In genomic region chr11:18709628-18710027, GRCm38 (mm10) we compare ENCODE assay signal across 29 mouse cellular contexts.
"Had no signal": no experiment of that assay in that cellular context is flagged by ENCODE, and none has a peak within 500 bp of the region (broad histone marks: within the 10 kb centered on the region; RNA-seq: fewer than 3 reads in every experiment).

No protein-coding gene starts in this region.

- ATAC-seq: forebrain, embryonic 13.5 days; forebrain, embryonic 14.5 days; forebrain, embryonic 15.5 days; forebrain, embryonic 16.5 days; forebrain, postnatal 0 days had no signal

- H3K27me3 ChIP-seq: embryonic facial prominence, embryonic 12.5 days; embryonic facial prominence, embryonic 13.5 days; embryonic facial prominence, embryonic 15.5 days; forebrain, embryonic 12.5 days; forebrain, embryonic 13.5 days; forebrain, embryonic 15.5 days had no signal

- H3K9me3 ChIP-seq: embryonic facial prominence, embryonic 10.5 days; embryonic facial prominence, embryonic 12.5 days; embryonic facial prominence, embryonic 13.5 days; embryonic facial prominence, embryonic 15.5 days; forebrain, embryonic 10.5 days; forebrain, embryonic 12.5 days; forebrain, embryonic 13.5 days; forebrain, embryonic 15.5 days had no signal

- H3K36me3 ChIP-seq: embryonic facial prominence, embryonic 10.5 days; embryonic facial prominence, embryonic 12.5 days; embryonic facial prominence, embryonic 13.5 days; embryonic facial prominence, embryonic 15.5 days; forebrain, embryonic 10.5 days; forebrain, embryonic 12.5 days; forebrain, embryonic 15.5 days had no signal

- H3K4me1 ChIP-seq: embryonic facial prominence, embryonic 12.5 days; embryonic facial prominence, embryonic 13.5 days; embryonic facial prominence, embryonic 15.5 days; forebrain, embryonic 10.5 days; forebrain, embryonic 12.5 days had no signal

- DNase-seq: cerebellum, adult 2 months; cerebellum, adult 8-10 months; cerebellum, adult 9-10 months; cerebellum, adult 9-11 months; cerebellum, postnatal 10 days; cerebellum, postnatal 14 days; cerebellum, postnatal 25 days; cerebellum, postnatal 36 days; embryo, embryonic 11 days; forebrain, postnatal 0 days; gastrocnemius, adult 2 months; gastrocnemius, postnatal 10 days; gastrocnemius, postnatal 14 days; gastrocnemius, postnatal 25 days; gastrocnemius, postnatal 36 days; heart, adult 11 months; heart, adult 18-20 months; heart, adult 2 months had no signal

- H3K9ac ChIP-seq: embryonic facial prominence, embryonic 12.5 days; embryonic facial prominence, embryonic 13.5 days; embryonic facial prominence, embryonic 15.5 days; forebrain, embryonic 12.5 days; forebrain, embryonic 13.5 days; forebrain, embryonic 15.5 days; forebrain, postnatal 0 days had no signal

- H3K4me2 ChIP-seq: embryonic facial prominence, embryonic 12.5 days; embryonic facial prominence, embryonic 13.5 days; embryonic facial prominence, embryonic 15.5 days; forebrain, embryonic 12.5 days; forebrain, embryonic 13.5 days; forebrain, embryonic 15.5 days had no signal

- H3K4me3 ChIP-seq: embryonic facial prominence, embryonic 10.5 days; embryonic facial prominence, embryonic 12.5 days; embryonic facial prominence, embryonic 13.5 days; embryonic facial prominence, embryonic 15.5 days; erythroblast, embryonic 14.5 days; forebrain, embryonic 10.5 days; forebrain, embryonic 12.5 days; forebrain, embryonic 13.5 days; forebrain, embryonic 15.5 days; gastrocnemius, adult 2 months; heart, adult 2 months had no signal

- H3K27ac ChIP-seq: embryonic facial prominence, embryonic 10.5 days; embryonic facial prominence, embryonic 12.5 days; embryonic facial prominence, embryonic 13.5 days; embryonic facial prominence, embryonic 15.5 days; forebrain, embryonic 10.5 days; forebrain, embryonic 12.5 days; forebrain, embryonic 13.5 days; forebrain, embryonic 15.5 days; gastrocnemius, adult 2 months; heart, adult 2 months had no signal
